Mouse (Mus musculus) midbrain, embryonic 16.5 days (tissue): ENCODE measurements around the gene Mamdc4. TPM values are rescaled to one million over a fixed set of nuclear protein-coding genes. Genes with fewer than 3 reads are reported as not detected.

ENCODE experiments used
- polyA plus RNA-seq: library from polyadenylated mRNA; unstranded; fragments of >200 nt; fragmentation: Nextera tagmentation; extraction: Ambion mirVana; gene quantifications from 2 replicates; pipeline ENCODE4 v1.2.1, GENCODE M21; 2015

Mamdc4 gene
- polyA plus RNA-seq, 1 experiment from 2014 or later, result 0.50 TPM

Other genes starting within 250 kb of the Mamdc4 start
- gene Man1b1, start 242.5 kb downstream of the Mamdc4 start, polyA plus RNA-seq, result 50.7 and 51.0 TPM in 2 replicates
- gene Dpp7, start 218.5 kb downstream of the Mamdc4 start, polyA plus RNA-seq, result 22.6 and 26.2 TPM in 2 replicates
- 4.6 and 5.2 TPM in 2 replicates for gene Uap1l1, start 209.2 kb downstream of the Mamdc4 start, polyA plus RNA-seq
- gene Sapcd2, start 202.5 kb downstream of the Mamdc4 start, polyA plus RNA-seq, result 9.0 and 9.2 TPM in 2 replicates
- 3.7 and 9.0 TPM in 2 replicates for gene Entpd2, start 179.0 kb downstream of the Mamdc4 start, polyA plus RNA-seq
- 481 and 529 TPM in 2 replicates for gene Npdc1, start 175.5 kb downstream of the Mamdc4 start, polyA plus RNA-seq
- gene Fut7, start 151.6 kb downstream of the Mamdc4 start, polyA plus RNA-seq, result 0.09 and 0.80 TPM in 2 replicates
- gene Abca2, start 146.1 kb downstream of the Mamdc4 start, polyA plus RNA-seq, result 17.3 and 18.3 TPM in 2 replicates
- 2.8 and 3.4 TPM in 2 replicates for gene Clic3, start 118.0 kb downstream of the Mamdc4 start, polyA plus RNA-seq
- 121 and 130 TPM in 2 replicates for gene Paxx, start 113.8 kb downstream of the Mamdc4 start, polyA plus RNA-seq
- 465 and 593 TPM in 2 replicates for gene Ptgds, start 104.8 kb downstream of the Mamdc4 start, polyA plus RNA-seq
- gene Lcn12, start 80.9 kb downstream of the Mamdc4 start, polyA plus RNA-seq, result not detected in 2 replicates
- 137 and 139 TPM in 2 replicates for gene Fbxw5, start 74.1 kb downstream of the Mamdc4 start, polyA plus RNA-seq
- gene C8g, start 73.1 kb downstream of the Mamdc4 start, polyA plus RNA-seq, result 5.1 and 5.9 TPM in 2 replicates
- gene Traf2, start 27.9 kb downstream of the Mamdc4 start, polyA plus RNA-seq, result 15.2 and 15.9 TPM in 2 replicates
- 374 and 380 TPM in 2 replicates for gene Edf1, start 17.0 kb downstream of the Mamdc4 start, polyA plus RNA-seq
- gene Phpt1, start 379 bp upstream of the Mamdc4 start, polyA plus RNA-seq, result 148 and 149 TPM in 2 replicates
- 11.4 and 14.9 TPM in 2 replicates for gene Ajm1, start 6.9 kb upstream of the Mamdc4 start, polyA plus RNA-seq
- gene Rabl6, start 33.7 kb upstream of the Mamdc4 start, polyA plus RNA-seq, result 64.7 and 68.3 TPM in 2 replicates
- gene Ccdc183, start 42.8 kb upstream of the Mamdc4 start, polyA plus RNA-seq, result 0.11 and 0.24 TPM in 2 replicates
- 56.4 and 67.2 TPM in 2 replicates for gene Tmem141, start 47.2 kb upstream of the Mamdc4 start, polyA plus RNA-seq
- gene Fcna, start 53.2 kb upstream of the Mamdc4 start, polyA plus RNA-seq, result 2.5 and 3.1 TPM in 2 replicates
- not detected in 2 replicates for gene Lcn8, start 78.3 kb upstream of the Mamdc4 start, polyA plus RNA-seq
- not detected in 2 replicates for gene Lcn5, start 83.1 kb upstream of the Mamdc4 start, polyA plus RNA-seq
- gene Lcn6, start 101.9 kb upstream of the Mamdc4 start, polyA plus RNA-seq, result not detected in 2 replicates
- gene Lcn10, start 107.9 kb upstream of the Mamdc4 start, polyA plus RNA-seq, result not detected in 2 replicates
- not detected in 2 replicates for gene Obp2a, start 125.2 kb upstream of the Mamdc4 start, polyA plus RNA-seq
- 158 and 170 TPM in 2 replicates for gene Bmyc, start 131.9 kb upstream of the Mamdc4 start, polyA plus RNA-seq
- gene Obp2b, start 162.2 kb upstream of the Mamdc4 start, polyA plus RNA-seq, result not detected in 2 replicates
- not detected in 2 replicates for gene Lcn3, start 190.7 kb upstream of the Mamdc4 start, polyA plus RNA-seq
- not detected in 2 replicates for gene Lcn11, start 202.2 kb upstream of the Mamdc4 start, polyA plus RNA-seq
- gene Gm13539, start 207.4 kb upstream of the Mamdc4 start, polyA plus RNA-seq, result not detected in 2 replicates
- not detected in 2 replicates for gene Glt6d1, start 241.0 kb upstream of the Mamdc4 start, polyA plus RNA-seq
- not detected in 2 replicates for gene Lcn9, start 248.3 kb upstream of the Mamdc4 start, polyA plus RNA-seq